Mouse (Mus musculus) regulatory T cell (primary cell): ENCODE data around the gene 4933425L06Rik.

ENCODE experiments used
- in situ Hi-C: fragments of 300-600 bp; cut with MboI, MseI; formaldehyde crosslinking; loops from one replicate; pipeline ENCODE4 v1.15.1; 2025; ENCODE audit warnings: high pct_unique_total_duplicates

The 4933425L06Rik gene

GRCm38 (mm10) chr13:105081862-105082261, at the start of gene 4933425L06Rik:
TSS of gene 4933425L06Rik (plus strand) at chr13:105082122.
- in situ Hi-C loops: no loop called here

GRCm38 (mm10) chr13:105037816-105038215, 44.1 kb upstream of the 4933425L06Rik start:
- in situ Hi-C loops: no loop called here

- in situ Hi-C loops: no loop called here
Observed at GRCm38 (mm10) chr13:105038334-105038733, 43.6 kb upstream of the 4933425L06Rik start.

- in situ Hi-C loops: no loop called here
Observed at GRCm38 (mm10) chr13:105043882-105044281, 38.0 kb upstream of the 4933425L06Rik start.

GRCm38 (mm10) chr13:105047377-105047776, 34.5 kb upstream of the 4933425L06Rik start:
- in situ Hi-C loops: no loop called here

GRCm38 (mm10) chr13:105048662-105049061, 33.3 kb upstream of the 4933425L06Rik start:
- in situ Hi-C loops: no loop called here

GRCm38 (mm10) chr13:105051432-105051831, 30.5 kb upstream of the 4933425L06Rik start:
- in situ Hi-C loops: no loop called here

GRCm38 (mm10) chr13:105053618-105054017, 28.3 kb upstream of the 4933425L06Rik start:
- in situ Hi-C loops: no loop called here

GRCm38 (mm10) chr13:105054181-105054940, 27.6 kb upstream of the 4933425L06Rik start, which contains the start of gene Rgs7bp:
TSS of gene Rgs7bp (minus strand) at chr13:105054930.
- in situ Hi-C loops: no loop called here

GRCm38 (mm10) chr13:105054941-105055309, 27.0 kb upstream of the 4933425L06Rik start:
- in situ Hi-C loops: no loop called here

GRCm38 (mm10) chr13:105055374-105055773, 26.5 kb upstream of the 4933425L06Rik start:
- in situ Hi-C loops: no loop called here

GRCm38 (mm10) chr13:105066119-105066518, 15.8 kb upstream of the 4933425L06Rik start:
- in situ Hi-C loops: no loop called here

GRCm38 (mm10) chr13:105066890-105067845, 14.8 kb upstream of the 4933425L06Rik start:
- in situ Hi-C loops: no loop called here

GRCm38 (mm10) chr13:105089276-105089675, 7.4 kb downstream of the 4933425L06Rik start:
- in situ Hi-C loops: no loop called here

GRCm38 (mm10) chr13:105096316-105096715, 14.4 kb downstream of the 4933425L06Rik start:
- in situ Hi-C loops: no loop called here

GRCm38 (mm10) chr13:105100705-105101104, 18.8 kb downstream of the 4933425L06Rik start:
- in situ Hi-C loops: no loop called here

GRCm38 (mm10) chr13:105104385-105104784, 22.5 kb downstream of the 4933425L06Rik start:
- in situ Hi-C loops: no loop called here

GRCm38 (mm10) chr13:105111599-105111998, 29.7 kb downstream of the 4933425L06Rik start:
- in situ Hi-C loops: no loop called here

- in situ Hi-C loops: no loop called here
Observed at GRCm38 (mm10) chr13:105121617-105122016, 39.7 kb downstream of the 4933425L06Rik start.

GRCm38 (mm10) chr13:105122092-105122491, 40.2 kb downstream of the 4933425L06Rik start:
- in situ Hi-C loops: no loop called here

GRCm38 (mm10) chr13:105130080-105130479, 48.2 kb downstream of the 4933425L06Rik start:
- in situ Hi-C loops: no loop called here

GRCm38 (mm10) chr13:105132370-105132769, 50.4 kb downstream of the 4933425L06Rik start:
- in situ Hi-C loops: no loop called here
